Mouse (Mus musculus) retina, adult 2 months (tissue): ENCODE data around the gene Zcwpw1.

Experiments used
- DNase-seq: peaks from one replicate; pipeline ENCODE4 v3.0.0-alpha.2; 2012; ENCODE audit warnings: low read depth, low spot score

Zcwpw1 gene

GRCm38 (mm10) chr5:137755425-137755824 is 32.2 kb upstream of the Zcwpw1 start:
- no peak for DNase-seq

GRCm38 (mm10) chr5:137756106-137756505 is 31.5 kb upstream of the Zcwpw1 start:
- no peak for DNase-seq

GRCm38 (mm10) chr5:137756882-137757661 is 30.5 kb upstream of the Zcwpw1 start:
- no peak for DNase-seq

GRCm38 (mm10) chr5:137757887-137758286 is 29.7 kb upstream of the Zcwpw1 start:
- no peak for DNase-seq

- no peak for DNase-seq
Measured at GRCm38 (mm10) chr5:137758921-137759534, 28.6 kb upstream of the Zcwpw1 start.

GRCm38 (mm10) chr5:137759971-137760412 is 27.6 kb upstream of the Zcwpw1 start:
- DNase-seq, result no peak

- no peak for DNase-seq
Measured at GRCm38 (mm10) chr5:137764609-137765340, 22.8 kb upstream of the Zcwpw1 start.

- no peak for DNase-seq
Measured at GRCm38 (mm10) chr5:137766270-137766669, 21.3 kb upstream of the Zcwpw1 start.

GRCm38 (mm10) chr5:137768475-137768874 is 19.1 kb upstream of the Zcwpw1 start:
- no peak for DNase-seq

GRCm38 (mm10) chr5:137770709-137771108 is 16.9 kb upstream of the Zcwpw1 start:
- peak; percentile 54 for DNase-seq

- no peak for DNase-seq
Measured at GRCm38 (mm10) chr5:137772755-137773154, 14.8 kb upstream of the Zcwpw1 start.

- no peak for DNase-seq
Measured at GRCm38 (mm10) chr5:137775587-137776290, 11.9 kb upstream of the Zcwpw1 start.

- no peak for DNase-seq
Measured at GRCm38 (mm10) chr5:137776408-137776918, 11.1 kb upstream of the Zcwpw1 start.

GRCm38 (mm10) chr5:137777267-137777845 is 10.2 kb upstream of the Zcwpw1 start:
- DNase-seq, result no peak

GRCm38 (mm10) chr5:137778635-137779034 is 9.0 kb upstream of the Zcwpw1 start, which contains the start of gene Ppp1r35:
Gene Ppp1r35 (plus strand): TSS chr5:137778849.
- peak; percentile 94 for DNase-seq

GRCm38 (mm10) chr5:137779053-137779933 is 8.3 kb upstream of the Zcwpw1 start:
- no peak for DNase-seq

GRCm38 (mm10) chr5:137781661-137782060 is 5.9 kb upstream of the Zcwpw1 start:
- DNase-seq, result no peak

- no peak for DNase-seq
Measured at GRCm38 (mm10) chr5:137782776-137783522, 4.6 kb upstream of the Zcwpw1 start.

- no peak for DNase-seq
Measured at GRCm38 (mm10) chr5:137783901-137784540, 3.6 kb upstream of the Zcwpw1 start.
